Mouse (Mus musculus): ENCODE data around the gene Xrcc1. TPM values are rescaled to one million over a fixed set of nuclear protein-coding genes. Genes with fewer than 3 reads are reported as not detected.

Xrcc1 gene
- polyA plus RNA-seq (2012; rRNA removed): 111 and 112 TPM in 2 replicates

DNA sequence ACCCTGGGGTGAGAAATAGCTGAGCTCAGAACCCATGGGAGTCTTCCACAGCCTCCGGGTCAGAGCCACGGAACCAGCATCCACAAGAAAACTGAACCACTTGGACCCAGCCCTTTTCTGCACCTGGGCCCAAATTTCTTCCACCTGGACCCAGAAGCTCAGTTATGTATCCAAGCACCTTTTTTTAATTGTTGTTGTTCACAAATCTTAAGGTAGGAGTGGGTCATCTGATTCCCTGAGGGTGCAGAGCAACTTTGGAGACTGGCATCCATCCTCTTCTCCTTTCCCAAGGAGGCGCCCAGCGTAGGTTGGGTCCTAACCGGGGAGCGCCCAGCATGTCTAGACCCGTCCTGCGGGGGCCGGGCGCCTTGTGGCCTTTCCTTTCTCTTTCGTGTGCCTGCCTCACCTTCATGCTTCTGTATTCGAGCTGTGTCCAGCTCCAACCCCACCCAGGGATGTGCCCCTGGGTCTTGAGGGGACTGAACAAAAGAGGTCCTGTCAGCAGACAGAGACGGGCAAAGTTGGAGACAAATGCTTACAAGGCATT, at the start of gene Xrcc1, which contains the start of gene Pinlyp:
TSS of gene Xrcc1 (plus strand) at position 222 of the 547 bp plus-strand sequence.
TSS of gene Pinlyp (minus strand) at position 51 of the 547 bp plus-strand sequence.

DNA sequence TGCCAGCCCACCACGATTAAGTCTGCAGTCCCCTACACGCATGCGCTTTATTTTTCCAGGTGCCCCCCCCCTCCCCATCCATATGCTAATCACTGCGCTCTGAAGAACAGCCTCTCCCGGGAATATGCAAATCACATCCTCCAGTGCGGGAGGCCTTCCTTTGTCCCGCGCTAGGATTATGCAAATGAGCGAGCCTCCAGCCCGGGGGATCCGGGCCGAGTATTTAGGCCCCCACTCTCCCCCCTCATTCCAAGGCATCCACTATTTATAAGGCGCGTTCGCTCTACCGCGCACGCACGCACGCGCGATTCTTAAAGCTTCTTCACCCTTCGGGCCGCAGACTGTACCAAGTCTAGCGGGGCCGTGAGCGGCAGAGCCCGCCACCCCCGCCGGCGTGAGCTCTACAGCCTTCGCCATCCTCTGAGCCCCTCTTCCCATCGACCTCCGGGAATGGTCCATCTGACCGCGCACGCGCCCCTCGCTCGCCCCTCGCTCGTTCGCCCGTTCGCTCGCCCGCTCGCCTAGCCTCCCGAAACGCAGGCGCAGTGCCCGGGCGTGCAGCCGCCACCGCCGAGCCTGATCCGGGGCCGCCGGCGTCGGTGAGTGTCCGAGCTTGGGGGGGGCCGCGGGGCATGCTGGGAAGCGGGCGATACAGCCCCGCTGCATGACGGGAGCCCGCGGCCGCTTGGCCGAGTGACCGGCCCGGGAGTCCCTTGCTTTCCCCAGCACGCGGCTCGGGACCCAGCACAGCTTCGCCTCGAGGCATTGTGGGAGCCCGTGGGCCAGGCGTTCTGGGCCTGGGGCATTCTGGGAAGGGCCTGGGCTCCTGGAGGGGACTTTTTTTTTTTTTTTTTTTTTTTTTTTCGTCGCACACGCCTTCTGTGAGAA, 39.0 kb upstream of the Xrcc1 start, which contains the start of gene Zfp428:
TSS of gene Zfp428 (plus strand) at position 169 of the 888 bp plus-strand sequence.

DNA sequence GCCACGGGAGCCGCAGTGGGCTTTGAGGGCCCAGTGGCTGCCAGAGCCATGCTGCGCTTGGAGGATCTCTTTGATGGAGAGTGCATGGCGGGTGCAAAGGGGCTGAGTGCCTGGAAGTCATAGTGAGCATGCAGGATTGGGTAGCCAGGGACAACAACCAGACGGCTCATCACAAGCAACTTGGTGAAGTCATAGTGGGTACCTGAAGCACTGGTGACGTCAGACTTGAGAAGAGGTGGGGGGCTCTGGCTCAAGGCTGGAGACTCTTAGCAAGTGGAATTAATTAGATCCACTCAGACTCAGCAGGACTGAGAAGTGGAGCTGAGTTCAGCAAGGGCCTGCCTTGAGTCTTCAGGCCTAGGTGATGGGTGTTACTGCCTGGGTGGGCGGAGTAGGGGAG, 33.7 kb upstream of the Xrcc1 start, which contains the start of gene AC161166.1:
TSS of gene AC161166.1 (minus strand) at position 101 of the 400 bp plus-strand sequence.

DNA sequence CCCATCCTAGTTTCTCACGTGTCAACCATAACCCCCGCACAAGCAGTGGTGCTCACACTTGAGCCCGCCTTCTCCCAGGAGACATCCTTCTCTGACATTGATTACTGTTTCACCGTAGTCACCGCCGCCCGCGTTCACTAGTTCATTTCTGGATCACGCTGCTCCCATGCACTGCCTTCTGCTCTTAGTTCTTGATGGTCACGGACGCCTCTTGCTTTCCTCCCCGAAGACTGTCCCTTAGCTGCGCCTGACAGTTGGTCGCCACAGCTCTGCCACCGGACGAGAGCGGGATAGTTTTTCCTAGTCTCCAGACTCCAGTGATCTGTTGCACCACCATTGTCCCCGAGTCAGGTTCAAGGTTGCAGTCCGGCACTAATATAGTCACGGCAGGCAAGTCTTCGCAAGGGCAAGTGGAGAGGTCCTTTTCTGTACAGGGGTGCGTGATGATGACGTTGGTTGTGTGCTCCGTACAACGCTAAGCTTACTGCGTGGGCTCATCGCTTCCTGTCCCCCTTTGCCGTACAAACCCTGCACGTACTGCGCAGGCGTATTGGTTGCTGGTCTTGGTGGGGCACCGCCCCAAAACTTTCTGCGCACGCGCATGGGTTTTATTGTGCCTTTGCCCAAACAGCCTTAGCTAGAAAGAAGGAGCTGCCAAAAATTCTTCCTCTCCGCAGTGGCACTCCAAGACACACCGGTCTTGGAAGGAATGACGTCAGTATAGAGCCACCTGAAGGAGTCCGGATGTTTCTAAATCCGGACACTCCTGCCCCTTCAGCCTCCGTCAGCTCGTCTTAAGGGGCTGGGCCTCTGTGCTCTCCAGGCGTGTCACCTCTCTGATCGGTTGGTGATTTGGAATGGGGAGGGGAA, 15.8 kb upstream of the Xrcc1 start, which contains the start of gene Irgq:
TSS of gene Irgq (plus strand) at position 628 of the 870 bp plus-strand sequence.

GRCm38 (mm10) chr7:24587330-24588105, 41.4 kb downstream of the Xrcc1 start, which contains the start of the genes Ethe1 and Zfp575:
TSS of gene Ethe1 (plus strand) at chr7:24587543.
TSS of gene Zfp575 (minus strand) at chr7:24587641.

DNA sequence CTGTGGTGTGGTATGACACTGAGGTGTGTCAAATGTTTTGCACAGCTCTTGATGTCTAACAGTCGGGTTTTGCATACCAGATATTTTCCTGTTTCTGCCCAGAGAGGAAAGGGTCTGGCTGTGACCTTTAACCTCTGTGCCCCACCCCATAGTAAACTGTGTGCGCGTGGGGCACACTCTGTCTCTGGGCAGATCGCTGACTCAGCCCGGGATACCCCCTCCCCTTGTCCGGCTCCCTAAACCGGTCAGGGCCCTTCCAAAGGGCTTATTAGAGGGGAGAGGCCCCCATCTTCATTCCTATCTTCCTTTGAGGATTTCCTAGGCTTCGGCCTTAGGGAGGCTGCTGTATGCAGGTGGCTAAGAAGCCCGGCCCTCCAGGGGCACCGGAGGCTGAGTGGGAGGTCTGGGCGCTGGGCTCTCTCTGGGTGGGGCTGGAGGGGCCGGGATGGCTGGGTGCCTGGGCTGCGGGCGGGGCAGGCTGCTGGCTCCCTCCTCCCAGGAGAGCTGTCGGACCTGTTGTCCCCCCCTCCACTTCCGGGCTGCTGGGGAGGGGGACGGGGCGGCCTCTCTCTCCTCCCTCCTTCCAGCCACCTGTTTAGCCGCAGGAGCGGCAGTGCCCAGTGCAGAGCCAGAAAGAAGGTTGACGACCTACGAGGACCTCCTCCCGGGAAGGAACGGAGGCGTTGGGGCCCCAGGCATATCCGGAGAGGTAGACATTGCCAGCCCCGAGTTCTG, 64.2 kb downstream of the Xrcc1 start, which contains the start of gene Phldb3:
TSS of gene Phldb3 (plus strand) at position 620 of the 735 bp plus-strand sequence.

Other genes starting within 250 kb of the Xrcc1 start
- gene Zfp61, start 245.1 kb upstream of the Xrcc1 start, polyA plus RNA-seq (2012; rRNA removed): 46.2 and 50.8 TPM in 2 replicates
- 15.5 and 18.2 TPM in 2 replicates for gene Zfp94, start 229.6 kb upstream of the Xrcc1 start, polyA plus RNA-seq (2012; rRNA removed)
- gene Tescl, start 212.4 kb upstream of the Xrcc1 start, polyA plus RNA-seq (2012; rRNA removed): 0.16 and 0.25 TPM in 2 replicates
- 0.02 TPM in 1 of 2 replicates, not detected in the other for gene Lypd5, start 197.1 kb upstream of the Xrcc1 start, polyA plus RNA-seq (2012; rRNA removed)
- 7.4 and 11.9 TPM in 2 replicates for gene Kcnn4, start 176.0 kb upstream of the Xrcc1 start, polyA plus RNA-seq (2012; rRNA removed)
- gene Smg9, start 146.7 kb upstream of the Xrcc1 start, polyA plus RNA-seq (2012; rRNA removed): 39.6 and 40.1 TPM in 2 replicates
- not detected in 2 replicates for gene Irgc1, start 94.0 kb upstream of the Xrcc1 start, polyA plus RNA-seq (2012; rRNA removed)
- gene Plaur, start 83.8 kb upstream of the Xrcc1 start, polyA plus RNA-seq (2012; rRNA removed): 1.9 and 2.7 TPM in 2 replicates
- 76.5 and 113 TPM in 2 replicates for gene Cadm4, start 64.3 kb upstream of the Xrcc1 start, polyA plus RNA-seq (2012; rRNA removed)
- gene Zfp428, start 39.3 kb upstream of the Xrcc1 start, polyA plus RNA-seq (2012; rRNA removed): 87.0 and 164 TPM in 2 replicates
- gene AC161166.1, start 33.8 kb upstream of the Xrcc1 start, polyA plus RNA-seq (2012; rRNA removed): not detected in 2 replicates
- 19.9 and 20.5 TPM in 2 replicates for gene Irgq, start 15.6 kb upstream of the Xrcc1 start, polyA plus RNA-seq (2012; rRNA removed)
- gene Pinlyp, start 171 bp upstream of the Xrcc1 start, polyA plus RNA-seq (2012; rRNA removed): 0.28 TPM in 1 of 2 replicates, not detected in the other
- gene Ethe1, start 41.3 kb downstream of the Xrcc1 start, polyA plus RNA-seq (2012; rRNA removed): 12.1 and 14.3 TPM in 2 replicates
- 0.88 and 1.4 TPM in 2 replicates for gene Zfp575, start 41.4 kb downstream of the Xrcc1 start, polyA plus RNA-seq (2012; rRNA removed)
- gene Phldb3, start 64.5 kb downstream of the Xrcc1 start, polyA plus RNA-seq (2012; rRNA removed): 0.40 and 0.60 TPM in 2 replicates
- 0.43 and 0.57 TPM in 2 replicates for gene Lypd3, start 90.3 kb downstream of the Xrcc1 start, polyA plus RNA-seq (2012; rRNA removed)
- not detected in 2 replicates for gene Tex101, start 130.4 kb downstream of the Xrcc1 start, polyA plus RNA-seq (2012; rRNA removed)
- gene BC049730, start 163.0 kb downstream of the Xrcc1 start, polyA plus RNA-seq (2012; rRNA removed): not detected in 2 replicates
- not detected in 2 replicates for gene Gm4763, start 180.6 kb downstream of the Xrcc1 start, polyA plus RNA-seq (2012; rRNA removed)
- 0.04 and 0.06 TPM in 2 replicates for gene Cd177, start 214.0 kb downstream of the Xrcc1 start, polyA plus RNA-seq (2012; rRNA removed)
- 0.06 TPM in 1 of 2 replicates, not detected in the other for gene Ceacam10, start 230.9 kb downstream of the Xrcc1 start, polyA plus RNA-seq (2012; rRNA removed)

Measured in central nervous system, embryonic 11.5 days (tissue).